Mouse (Mus musculus) megakaryocyte-erythroid progenitor cell, adult 5-6 weeks (primary cell): Measurements from ENCODE around the gene Ephb1. TPM values are rescaled to one million over a fixed set of nuclear protein-coding genes. Genes with fewer than 3 reads are reported as not detected.

Experiments used
- ATAC-seq: replicated peaks from 2 replicates; pipeline ENCODE4 v1.8.0; 2016; ENCODE audit warnings: mild to moderate bottlenecking, inconsistent platforms; ENCODE audit not compliant: severe bottlenecking, poor library complexity, low FRiP score, low TSS enrichment
- total RNA-seq, 2 experiments: library from RNA; stranded (forward) in 1 of 2; stranded (reverse) in 1 of 2; fragments of 200-1000, 215-1000 nt in 1 of 2; fragments of >200 nt in 1 of 2; fragmentation: Nextera tagmentation in 1 of 2; gene quantifications; 2 replicates each; pipeline ENCODE4 v1.2.3; 2014 to 2017

Ephb1 gene
- total RNA-seq, 2 experiments from 2014 or later: 0.09 TPM; not detected in 1

- ATAC-seq: no peak
These were observed 398.3 kb downstream of the Ephb1 start for GRCm38 (mm10) chr9:101956228-101956627.

- ATAC-seq: no peak
These were observed 400.0 kb downstream of the Ephb1 start for GRCm38 (mm10) chr9:101954529-101954928.

GRCm38 (mm10) chr9:101950101-101950500 lies 404.4 kb downstream of the Ephb1 start:
- no peak for ATAC-seq

- peak; percentile 81 for ATAC-seq
These were observed 408.7 kb downstream of the Ephb1 start for GRCm38 (mm10) chr9:101945814-101946213.

GRCm38 (mm10) chr9:101945326-101945725 lies 409.2 kb downstream of the Ephb1 start:
- peak; percentile 27 for ATAC-seq

- no peak for ATAC-seq
These were observed 412.3 kb downstream of the Ephb1 start for GRCm38 (mm10) chr9:101942058-101942669.

GRCm38 (mm10) chr9:101940182-101940581 lies 414.3 kb downstream of the Ephb1 start:
- peak; percentile 42 for ATAC-seq

- ATAC-seq: no peak
These were observed 415.5 kb downstream of the Ephb1 start for GRCm38 (mm10) chr9:101939006-101939405.

- no peak for ATAC-seq
These were observed 416.4 kb downstream of the Ephb1 start for GRCm38 (mm10) chr9:101938066-101938465.

- ATAC-seq: no peak
These were observed 419.6 kb downstream of the Ephb1 start for GRCm38 (mm10) chr9:101934887-101935286.

GRCm38 (mm10) chr9:101933946-101934573 lies 420.4 kb downstream of the Ephb1 start:
- no peak for ATAC-seq

- no peak for ATAC-seq
These were observed 429.7 kb downstream of the Ephb1 start for GRCm38 (mm10) chr9:101924829-101925228.

GRCm38 (mm10) chr9:101922846-101923245 lies 431.6 kb downstream of the Ephb1 start:
- ATAC-seq: no peak

GRCm38 (mm10) chr9:101919324-101919723 lies 435.2 kb downstream of the Ephb1 start:
- ATAC-seq: no peak

- no peak for ATAC-seq
These were observed 435.7 kb downstream of the Ephb1 start for GRCm38 (mm10) chr9:101918771-101919170.

- ATAC-seq: no peak
These were observed 439.4 kb downstream of the Ephb1 start for GRCm38 (mm10) chr9:101915082-101915481.

- ATAC-seq: no peak
These were observed 443.2 kb downstream of the Ephb1 start for GRCm38 (mm10) chr9:101911176-101911866.

- no peak for ATAC-seq
These were observed 445.0 kb downstream of the Ephb1 start for GRCm38 (mm10) chr9:101909491-101909890.

GRCm38 (mm10) chr9:101908849-101909248 lies 445.6 kb downstream of the Ephb1 start:
- ATAC-seq: no peak

- no peak for ATAC-seq
These were observed 446.7 kb downstream of the Ephb1 start for GRCm38 (mm10) chr9:101907747-101908255.
